Mouse (Mus musculus) urinary bladder, postnatal 4 days (tissue): ENCODE measurements around the gene Plac8.

Source experiments
- DNase-seq, 2 experiments: peaks; one replicate each; pipeline ENCODE4 v3.0.0; 2021 to 2022; ENCODE audit warnings: low spot score in 2 of 2

Plac8 gene

GRCm38 (mm10) chr5:100535826-100536225 is 36.2 kb downstream of the Plac8 start:
- no peak for DNase-seq

- no peak for DNase-seq
Measured at GRCm38 (mm10) chr5:100526164-100526563, 45.9 kb downstream of the Plac8 start.

GRCm38 (mm10) chr5:100525620-100526019 is 46.4 kb downstream of the Plac8 start:
- no peak for DNase-seq

- no peak for DNase-seq
Measured at GRCm38 (mm10) chr5:100524921-100525320, 47.1 kb downstream of the Plac8 start.

GRCm38 (mm10) chr5:100523331-100523730 is 48.7 kb downstream of the Plac8 start:
- no peak for DNase-seq

- no peak for DNase-seq
Measured at GRCm38 (mm10) chr5:100520223-100520622, 51.8 kb downstream of the Plac8 start.

- DNase-seq = no peak
Measured at GRCm38 (mm10) chr5:100519027-100519411, 53.0 kb downstream of the Plac8 start.

GRCm38 (mm10) chr5:100518049-100519026 is 53.7 kb downstream of the Plac8 start, which contains the start of gene Cops4:
Cops4 (plus strand) TSS chr5:100518309.
- peak; percentile 95 to 96 for DNase-seq

- no peak for DNase-seq
Measured at GRCm38 (mm10) chr5:100512576-100512975, 59.5 kb downstream of the Plac8 start.

GRCm38 (mm10) chr5:100509247-100509646 is 62.8 kb downstream of the Plac8 start:
- no peak for DNase-seq
